Mouse (Mus musculus) cerebellum, postnatal 14 days (tissue): Measurements from ENCODE around the gene B230219D22Rik.
"Not testable (repeated sequence)": the region's sequence is repeated elsewhere in the genome, so short reads cannot be mapped to it uniquely, and the experiment has no call there.

Source experiments
- DNase-seq, 2 experiments: peaks; one replicate each; pipeline ENCODE4 v3.0.0; 2021; ENCODE audit warnings: mixed read lengths in 2 of 2

B230219D22Rik gene

DNA sequence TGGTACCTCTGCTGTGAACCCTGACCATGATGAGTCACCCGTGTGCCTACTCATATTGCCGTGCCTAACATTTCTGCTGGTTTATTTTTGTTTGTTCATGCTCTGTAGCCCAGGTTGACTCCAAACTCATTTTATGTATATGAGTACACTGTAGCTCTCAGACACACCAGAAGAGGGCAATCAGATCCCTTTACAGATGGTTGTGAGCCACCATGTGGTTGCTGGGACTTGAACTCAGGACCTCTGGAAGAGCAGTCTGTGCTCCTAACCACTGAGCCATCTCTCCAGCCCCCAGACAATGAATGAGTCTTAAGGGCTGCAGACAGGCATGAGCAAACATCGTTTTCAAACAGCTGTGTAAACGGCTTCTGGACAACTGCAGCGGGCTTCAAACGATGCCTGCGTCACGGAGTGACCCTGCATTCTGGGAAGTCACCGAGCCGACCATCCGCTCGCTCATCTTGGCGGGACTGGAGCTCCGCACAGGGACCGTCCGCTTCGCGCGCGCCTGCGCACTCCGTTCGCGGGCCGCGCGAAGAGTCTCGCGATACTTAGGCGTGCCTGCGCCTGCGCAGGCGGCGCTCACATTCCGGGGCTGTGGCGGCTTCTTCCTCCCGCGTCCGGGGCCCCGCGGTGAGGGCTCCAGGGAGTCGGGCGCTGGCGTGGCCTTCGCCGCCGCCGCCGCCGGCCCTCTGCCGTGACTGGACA, at the start of gene B230219D22Rik:
Gene B230219D22Rik (plus strand): TSS at position 590 of the 708 bp plus-strand sequence.
- DNase-seq, result peak; percentile 93 to 96

DNA sequence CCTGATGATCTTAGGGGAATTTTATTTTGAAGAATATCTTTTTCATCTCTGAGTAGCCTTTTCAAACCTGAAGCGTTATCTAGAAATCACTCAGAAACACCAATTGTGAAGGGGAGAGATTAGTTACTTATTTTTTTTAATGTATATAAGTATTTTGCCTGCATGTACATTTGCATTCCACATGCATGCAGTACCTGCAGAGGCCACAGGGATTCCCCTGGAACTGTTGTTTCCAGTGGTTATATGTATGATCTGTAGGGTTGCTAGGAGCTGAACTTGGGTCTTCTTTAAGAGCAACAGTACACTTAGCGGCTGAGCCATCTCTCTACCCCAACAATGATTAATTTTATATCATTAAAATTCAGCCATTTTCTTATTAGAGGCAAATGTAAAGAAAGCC, 48.4 kb upstream of the B230219D22Rik start:
- peak in 1 of 2 experiments; percentile 12 for DNase-seq

DNA sequence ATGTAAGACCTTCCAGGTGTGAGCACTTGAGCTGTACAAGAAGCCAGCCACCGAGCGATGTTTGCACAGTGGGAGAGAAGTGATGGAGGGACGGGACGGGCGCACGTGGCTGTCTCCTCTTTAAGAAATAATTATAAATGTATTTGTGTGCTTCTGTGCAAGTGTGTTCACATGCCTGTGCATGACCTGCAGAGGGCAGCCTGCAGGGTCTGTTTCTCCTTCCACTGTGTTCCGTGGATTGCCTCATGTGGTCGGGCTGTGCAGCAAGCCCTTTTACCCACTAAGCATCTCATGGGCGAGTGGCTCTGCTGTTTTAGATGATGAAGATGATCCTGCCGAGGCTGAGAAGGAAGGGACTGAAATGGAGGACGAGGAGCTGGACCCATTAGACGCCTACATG, 42.8 kb upstream of the B230219D22Rik start:
- DNase-seq, result no peak

DNA sequence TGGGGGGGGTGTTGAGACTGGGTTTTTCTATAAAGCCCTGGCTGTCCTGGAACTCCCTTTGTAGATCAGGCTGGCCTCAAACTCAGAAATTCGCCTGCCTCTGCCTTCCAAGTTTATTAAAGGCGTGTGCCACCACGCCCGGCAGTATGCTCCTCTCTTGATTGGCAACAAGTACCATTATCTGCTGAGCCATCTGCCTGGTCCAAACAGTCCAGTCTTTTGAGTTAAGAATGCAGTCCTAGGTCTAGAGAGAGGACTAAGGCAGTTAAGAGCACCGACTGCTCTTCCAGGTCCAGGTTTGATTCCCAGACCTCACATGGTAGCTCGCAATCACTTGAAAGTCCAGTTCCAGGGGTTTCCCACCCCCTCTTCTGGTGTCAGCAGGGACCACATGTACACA, 41.9 kb upstream of the B230219D22Rik start:
- DNase-seq, result no peak

DNA sequence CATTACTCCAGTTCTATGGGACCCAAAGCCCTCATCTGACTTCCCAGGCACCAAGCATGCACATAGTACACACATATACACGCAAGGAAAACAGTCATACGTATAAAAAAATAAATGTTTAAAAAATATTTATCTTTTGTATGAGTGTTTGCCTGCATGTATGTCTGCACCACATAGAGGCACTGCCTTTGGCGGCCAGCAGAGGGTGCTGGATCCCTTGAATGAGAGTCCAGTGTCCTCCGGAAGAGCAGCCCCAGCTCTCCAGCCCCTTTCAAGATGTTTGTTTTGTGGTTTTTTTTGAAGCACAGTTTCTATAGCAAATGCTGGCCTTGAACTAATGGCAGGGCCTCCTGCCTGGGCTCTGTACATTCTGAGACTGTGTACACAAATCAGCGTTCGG, 24.4 kb upstream of the B230219D22Rik start:
- DNase-seq, result peak; percentile 42 to 68

DNA sequence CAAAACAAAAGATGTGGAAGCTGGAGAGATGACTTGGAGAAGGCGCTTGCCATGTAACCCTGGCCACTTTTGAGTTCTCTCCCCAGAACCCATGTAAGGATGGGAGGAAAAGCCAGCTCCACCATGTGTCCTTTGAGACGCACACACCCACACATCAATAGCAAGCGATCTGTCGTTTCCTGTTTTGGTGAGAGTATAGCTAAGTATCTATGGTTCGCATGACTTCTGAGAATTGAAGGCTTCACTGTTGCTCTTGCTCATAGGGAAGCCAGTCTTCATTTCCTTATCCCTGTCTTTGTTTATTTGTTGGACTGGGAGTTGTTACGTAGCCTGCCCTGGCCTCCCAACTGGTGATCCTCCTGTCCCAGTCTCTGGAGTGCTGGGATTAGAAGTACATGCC, 20.2 kb upstream of the B230219D22Rik start:
- DNase-seq, result no peak

DNA sequence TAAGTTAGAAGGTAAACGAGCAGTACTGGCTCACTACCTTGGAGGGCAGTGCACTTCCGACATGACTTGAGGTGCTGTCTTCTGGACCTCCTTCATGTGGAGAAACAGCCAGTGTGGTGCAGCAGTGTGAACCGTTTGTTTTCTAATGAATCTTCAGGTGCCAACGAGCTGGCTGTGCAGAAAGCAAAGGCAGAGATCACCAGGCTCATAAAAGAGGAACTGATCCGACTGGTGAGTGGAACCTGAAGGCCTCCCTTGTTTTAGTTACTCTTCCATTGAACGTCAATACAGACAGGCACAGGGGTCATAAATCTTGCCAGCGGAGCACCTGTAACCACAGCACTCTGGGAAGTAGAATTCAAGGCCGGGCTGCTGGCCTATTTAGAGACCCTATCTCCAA, 15.6 kb upstream of the B230219D22Rik start:
- DNase-seq, result no peak

DNA sequence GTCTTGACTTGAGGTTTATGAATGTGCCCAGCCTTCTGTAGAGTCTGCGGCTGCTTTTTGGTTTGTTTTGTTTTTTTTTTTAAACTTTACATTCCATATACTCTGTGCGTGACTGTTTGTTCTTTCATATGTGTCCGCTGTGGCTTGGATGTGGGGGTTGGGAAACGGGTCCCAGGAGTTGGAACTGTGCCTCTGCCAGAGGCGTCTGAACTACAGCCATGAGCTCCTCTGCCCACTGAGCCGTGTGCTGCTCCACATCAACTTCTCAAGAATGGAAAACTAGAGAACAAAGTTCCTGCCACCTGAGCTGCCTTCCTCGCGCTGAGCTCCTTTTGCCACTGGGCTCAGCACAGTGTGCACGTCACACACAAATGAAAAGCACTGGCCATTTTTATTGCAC, 10.7 kb upstream of the B230219D22Rik start:
- DNase-seq, result no peak

DNA sequence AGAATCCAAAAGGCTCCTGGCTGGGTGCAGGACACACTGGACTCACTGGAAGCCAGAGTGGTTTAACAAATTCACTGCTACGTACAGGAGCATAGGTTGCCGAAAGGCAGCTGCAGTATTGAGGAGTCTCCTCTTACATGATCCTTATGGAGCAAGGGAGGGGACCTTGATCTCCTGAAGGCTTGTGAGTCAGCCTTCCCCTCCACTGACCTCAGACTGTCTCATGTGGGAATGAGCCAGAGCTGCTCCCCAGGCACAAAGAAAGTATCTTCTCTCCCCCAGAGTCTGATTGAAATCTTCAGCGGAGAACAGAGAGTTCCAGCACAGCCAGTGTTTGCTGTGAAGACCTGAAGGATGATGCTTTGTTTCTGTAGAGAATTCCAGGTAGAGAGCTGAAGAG, 9.3 kb upstream of the B230219D22Rik start:
- no peak for DNase-seq

DNA sequence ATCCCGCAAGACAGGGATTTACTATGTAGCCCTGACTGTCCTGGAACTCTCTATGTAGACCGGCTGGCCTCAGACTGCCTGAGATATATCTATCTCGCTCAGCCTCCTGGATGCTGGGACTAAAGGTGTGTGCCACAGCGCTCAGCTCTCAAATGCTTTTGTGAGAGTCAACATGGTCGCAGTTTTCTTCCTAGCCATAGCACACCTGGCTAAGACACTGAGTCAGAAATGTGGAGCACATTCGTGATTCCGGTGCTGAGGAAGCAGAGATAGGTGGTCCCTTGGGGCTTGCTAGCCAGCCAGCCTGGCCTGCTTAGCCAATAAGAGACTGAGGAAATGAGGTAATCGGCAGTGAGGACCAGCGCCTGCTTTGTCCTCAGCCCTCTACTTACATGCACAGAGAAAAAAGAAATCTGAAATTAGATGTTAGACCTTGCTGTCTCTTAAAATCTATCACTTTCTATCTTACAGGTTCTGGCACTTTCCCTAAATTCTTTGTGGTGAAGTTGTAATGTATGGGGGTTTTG, 6.8 kb upstream of the B230219D22Rik start:
- no peak for DNase-seq

DNA sequence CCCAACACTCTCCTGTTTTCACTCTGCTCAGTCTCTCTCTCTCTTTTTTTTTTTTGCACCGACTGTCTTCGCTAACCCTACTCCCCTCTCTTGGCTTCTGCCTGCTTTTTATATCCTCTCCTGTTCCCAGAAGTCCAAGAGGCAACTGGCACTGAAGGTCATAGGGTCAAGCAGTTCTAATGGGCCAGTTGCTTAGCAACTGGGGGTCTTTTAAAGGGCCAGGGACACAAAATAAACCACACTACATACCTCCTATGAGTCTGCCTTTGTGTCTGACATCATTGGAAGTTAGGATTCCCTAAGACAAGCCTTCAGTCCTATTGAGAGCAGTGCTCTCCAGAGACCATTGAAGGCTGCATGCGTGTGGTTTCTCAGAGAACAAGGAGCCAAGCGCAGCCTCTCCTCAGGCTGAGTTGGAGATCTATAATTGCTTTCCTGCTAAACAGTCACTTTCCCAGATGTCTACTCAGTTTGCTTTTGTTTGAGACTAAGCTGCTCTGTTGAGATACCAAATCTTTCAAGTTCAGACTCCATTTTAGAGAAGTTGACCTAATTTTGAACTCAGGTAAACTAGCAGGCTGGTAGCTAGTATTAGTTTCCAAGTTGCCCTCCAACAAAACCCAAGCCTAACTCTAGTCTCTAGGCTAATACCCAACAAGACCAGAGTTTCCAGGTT, 4.9 kb upstream of the B230219D22Rik start:
- DNase-seq, result no peak

DNA sequence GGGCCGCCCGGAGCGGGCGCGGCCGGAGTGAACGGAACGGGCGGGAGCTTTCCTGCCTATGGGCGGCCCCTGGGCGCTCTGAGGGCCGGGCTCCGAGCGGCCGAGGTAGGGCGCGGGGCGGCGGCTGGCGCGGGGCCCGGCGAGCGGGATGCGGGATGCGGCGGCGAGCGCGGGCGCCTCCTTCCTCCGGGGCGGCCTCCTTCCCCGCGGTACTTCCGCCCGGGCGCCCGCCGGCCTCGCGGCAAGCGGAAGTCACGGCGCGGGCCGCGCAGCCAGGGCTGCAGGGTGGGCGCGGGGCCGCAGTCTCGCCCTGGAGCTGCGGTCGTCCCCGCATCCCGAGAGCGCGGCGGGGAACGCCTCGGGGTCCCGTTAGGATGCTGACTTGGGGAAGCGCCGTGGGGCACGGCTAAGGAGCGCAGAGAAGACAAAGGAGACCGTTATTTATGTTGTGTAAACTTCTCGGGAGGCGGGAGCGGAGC, 358 bp downstream of the B230219D22Rik start:
- no peak for DNase-seq

DNA sequence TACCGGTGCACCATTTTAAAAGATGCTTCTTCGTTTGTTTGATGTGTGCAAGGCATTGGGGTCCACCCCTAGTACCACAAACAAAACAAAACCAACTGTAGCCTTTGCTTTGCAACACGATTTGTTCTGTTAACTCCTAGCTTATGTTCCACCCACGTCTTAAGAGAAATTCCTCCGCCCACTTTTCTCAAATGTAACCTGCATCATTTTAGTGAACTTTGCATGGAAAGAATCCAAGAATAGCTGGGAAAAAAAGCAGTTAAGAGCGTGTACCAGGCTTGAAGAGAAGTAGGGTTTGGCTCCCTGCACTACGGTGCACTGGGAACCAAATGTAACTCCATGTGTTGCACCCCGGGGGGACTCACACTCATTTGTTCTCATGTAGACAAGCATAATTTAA, 1.2 kb downstream of the B230219D22Rik start:
- DNase-seq, result no peak

DNA sequence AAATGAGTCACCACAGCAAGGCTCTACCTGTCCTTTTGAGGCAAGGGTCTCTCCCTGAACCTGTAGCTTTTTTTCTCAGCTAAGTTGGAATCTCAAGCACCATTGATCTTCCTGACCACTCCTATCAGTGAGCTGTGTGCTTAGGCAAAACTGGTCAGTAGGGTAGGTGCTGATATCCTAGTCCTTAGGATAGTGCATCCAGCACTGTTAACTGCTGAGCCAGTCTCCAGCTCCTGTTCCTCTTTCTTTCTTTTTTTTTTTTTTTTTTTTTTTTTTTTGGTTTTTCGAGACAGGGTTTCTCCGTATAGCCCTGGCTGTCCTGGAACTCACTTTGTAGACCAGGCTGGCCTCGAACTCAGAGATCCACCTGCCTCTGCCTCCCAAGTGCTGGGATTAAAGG, 3.1 kb downstream of the B230219D22Rik start:
- not testable (repeated sequence) for DNase-seq

DNA sequence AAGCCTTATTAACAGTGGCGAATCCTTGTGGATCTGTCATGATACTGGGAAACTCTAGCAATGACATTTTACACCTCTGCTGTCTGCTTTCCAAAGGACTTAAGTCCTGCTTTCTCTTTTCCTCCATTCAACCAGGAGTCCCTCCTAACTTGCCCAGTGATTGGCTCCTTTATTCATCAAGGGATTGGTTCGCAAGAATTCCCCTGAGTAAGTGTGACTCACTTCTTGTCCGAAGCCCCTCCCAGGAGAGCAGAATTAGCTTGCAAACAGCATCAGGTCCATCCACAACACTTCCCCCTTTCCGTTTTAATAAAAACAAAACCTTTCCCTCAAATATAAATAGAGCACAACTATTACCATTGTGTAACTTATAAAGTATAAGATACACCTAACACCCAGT, 11.4 kb downstream of the B230219D22Rik start:
- no peak for DNase-seq

DNA sequence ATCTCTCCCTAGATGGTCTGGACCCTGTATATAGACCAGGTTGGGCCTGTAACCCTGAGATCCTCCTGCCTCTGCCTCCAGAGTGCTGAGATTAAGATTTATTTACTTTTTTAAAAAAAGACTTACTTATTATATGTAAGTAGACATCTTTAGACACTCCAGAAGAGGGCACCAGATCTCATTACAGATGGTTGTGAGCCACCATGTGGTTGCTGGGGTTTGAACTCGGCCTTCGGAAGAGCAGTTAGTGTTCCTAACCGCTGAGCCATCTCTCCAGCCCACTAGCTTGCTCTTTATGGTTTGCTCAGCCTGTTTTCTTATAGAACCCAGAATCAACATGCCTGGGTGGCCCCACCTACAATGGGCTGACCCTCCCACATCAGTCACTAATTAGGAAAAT, 19.9 kb downstream of the B230219D22Rik start:
- DNase-seq, result no peak

DNA sequence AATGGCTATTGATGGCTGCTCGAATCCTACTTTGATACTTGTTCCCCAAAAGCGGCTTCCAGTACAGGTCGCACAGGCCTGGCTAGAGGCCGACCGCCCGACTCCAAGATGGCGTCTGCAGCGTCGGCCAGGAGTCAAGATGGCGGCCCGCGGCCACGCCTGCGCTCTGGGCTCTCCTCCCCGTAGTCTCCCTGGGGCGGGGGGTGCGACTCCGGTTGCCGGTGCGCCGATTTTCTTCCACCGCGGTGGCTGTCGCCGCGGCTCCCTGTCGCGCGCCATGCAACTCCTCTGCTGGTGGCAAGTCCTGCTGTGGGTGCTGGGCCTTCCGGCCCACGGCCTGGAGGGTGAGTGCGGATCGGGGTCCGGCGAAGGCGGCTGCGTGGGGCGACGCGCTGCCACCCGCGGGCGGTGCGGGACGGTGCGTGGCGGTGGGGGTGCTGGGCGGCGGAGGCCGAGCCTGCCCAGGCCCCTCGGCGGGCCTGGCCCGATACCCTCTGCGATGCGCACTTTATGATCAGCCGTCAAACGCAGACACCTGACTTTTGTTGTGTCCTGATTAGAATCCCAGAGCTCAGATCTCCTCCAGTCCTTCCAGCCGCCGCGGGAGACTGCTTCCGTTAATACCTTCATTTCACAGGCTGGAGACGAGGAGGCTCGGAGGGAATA, 21.7 kb downstream of the B230219D22Rik start, which contains the start of gene Txndc15:
Gene Txndc15 (plus strand): TSS at position 150 of the 666 bp plus-strand sequence.
- DNase-seq, result peak; percentile 93 to 95

DNA sequence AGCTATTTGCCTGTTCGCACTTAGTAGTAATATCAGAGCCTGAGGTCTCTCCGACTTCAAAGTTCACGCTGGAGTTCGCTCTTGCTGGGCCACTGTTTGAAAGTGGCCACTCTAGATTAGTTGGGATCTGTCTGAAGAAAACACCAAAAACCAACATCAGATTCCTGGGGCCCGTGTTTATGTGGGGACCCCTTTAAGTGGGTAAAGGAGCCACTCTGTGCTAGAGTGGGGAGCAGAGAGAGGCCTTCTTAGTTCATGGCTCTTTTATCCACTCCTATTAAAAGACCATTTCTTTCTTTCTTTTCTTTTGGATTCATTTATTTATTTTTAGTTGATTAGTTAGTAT, 22.2 kb downstream of the B230219D22Rik start:
- DNase-seq, result no peak

DNA sequence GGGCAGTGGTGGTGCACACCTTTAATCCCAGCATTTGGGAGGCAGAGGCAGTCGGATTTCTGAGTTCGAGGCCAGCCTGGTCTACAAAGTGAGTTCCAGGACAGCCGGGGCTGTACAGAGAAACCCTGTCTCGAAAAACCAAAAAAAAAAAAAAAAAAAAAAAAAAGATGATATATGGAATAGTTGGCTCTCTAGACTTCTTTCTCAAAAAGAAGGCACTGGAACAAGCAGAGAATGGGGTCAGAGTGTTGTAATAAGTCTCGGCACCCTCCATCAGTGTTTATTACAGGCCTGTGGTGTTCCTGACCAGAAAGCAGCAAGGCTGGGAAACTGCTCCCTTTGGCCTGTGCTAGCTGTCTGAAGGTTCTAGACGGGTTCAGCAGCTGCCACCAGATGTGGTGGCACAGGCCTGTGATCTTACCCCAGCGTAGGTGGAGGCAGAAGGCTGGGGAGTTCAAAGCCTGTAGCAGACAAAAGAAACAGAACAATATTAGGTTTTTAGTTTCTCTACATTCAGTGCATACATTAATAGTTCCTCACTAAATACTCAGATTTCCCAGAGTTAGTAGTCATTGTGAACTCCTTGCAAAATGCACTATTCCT, 23.1 kb downstream of the B230219D22Rik start:
- DNase-seq, result no peak

DNA sequence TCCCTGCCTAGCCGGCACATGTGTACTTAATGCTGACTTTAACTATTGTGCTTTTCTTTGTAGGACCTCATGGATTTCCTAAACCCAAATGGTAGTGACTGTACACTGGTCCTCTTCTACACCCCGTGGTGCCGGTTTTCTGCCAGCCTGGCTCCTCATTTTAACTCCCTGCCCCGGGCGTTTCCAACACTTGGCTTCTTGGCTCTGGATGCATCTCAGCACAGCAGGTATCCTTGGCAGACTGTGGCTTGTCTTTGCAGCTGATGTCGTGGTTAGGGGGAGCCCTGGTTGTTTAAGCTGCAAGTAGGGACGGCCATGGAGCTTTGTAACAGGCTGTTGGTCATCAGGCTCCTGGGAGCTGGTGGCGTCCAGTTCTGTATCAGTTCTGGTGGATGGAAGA, 28.6 kb downstream of the B230219D22Rik start:
- DNase-seq, result peak; percentile 66 to 75

DNA sequence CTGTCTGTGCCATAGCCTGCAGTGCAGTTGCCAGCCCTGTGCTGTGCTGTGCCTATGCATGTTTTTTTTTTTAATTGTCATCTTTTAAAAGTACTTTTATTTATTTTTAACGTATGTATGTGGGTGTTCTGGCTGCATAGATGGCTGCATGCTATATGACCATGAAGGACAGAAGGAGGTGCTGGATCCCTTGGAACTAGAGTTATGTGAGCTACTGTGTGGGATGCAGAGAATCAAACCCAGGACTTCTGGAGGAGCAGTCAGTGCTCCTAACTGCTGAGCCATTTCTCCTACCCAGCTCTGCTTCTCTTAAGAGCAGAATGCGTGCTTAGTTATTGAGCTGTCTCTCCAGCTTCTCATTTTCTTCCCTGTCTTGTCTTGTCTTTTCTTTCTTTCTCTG, 29.1 kb downstream of the B230219D22Rik start:
- no peak for DNase-seq

DNA sequence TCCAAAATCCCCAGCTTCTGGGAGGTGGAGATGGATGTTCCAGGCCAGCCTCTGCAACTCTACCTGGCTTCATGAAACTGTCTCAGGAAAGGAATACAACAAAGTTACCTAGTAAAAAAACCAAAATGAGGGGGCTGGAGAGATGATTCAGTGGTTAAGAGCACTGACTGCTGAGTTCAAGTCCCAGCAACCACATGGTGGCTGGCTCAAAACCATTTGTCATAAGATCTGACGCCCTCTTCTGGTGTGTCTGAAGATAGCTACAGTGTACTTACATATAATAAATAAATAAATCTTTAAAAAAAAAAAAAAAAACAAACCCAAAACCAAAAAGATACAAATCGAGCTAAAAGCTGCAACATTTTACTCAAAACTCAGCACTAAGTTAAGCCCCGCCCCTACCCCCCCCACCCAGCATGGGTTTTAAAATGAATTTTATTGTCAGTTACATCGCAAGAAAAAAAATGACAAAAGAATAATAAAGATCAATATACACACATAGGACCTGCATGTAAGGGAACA, 33.7 kb downstream of the B230219D22Rik start:
- DNase-seq, result peak; percentile 35 to 41
